Mouse (Mus musculus): Measurements from ENCODE around the gene D730048I06Rik. TPM values are rescaled to one million over a fixed set of nuclear protein-coding genes. Genes with fewer than 3 reads are reported as not detected.
"Not testable (repeated sequence)": the region's sequence is repeated elsewhere in the genome, so short reads cannot be mapped to it uniquely, and the experiment has no call there.

Gene D730048I06Rik
- not detected for total RNA-seq (2021)
- long read RNA-seq, experiment 1 = 0 reads
- long read RNA-seq, experiment 2 = 0 reads

GRCm38 (mm10) chr9:35790001-35790400, at the start of gene D730048I06Rik, which contains the start of gene Gm27235:
Gene D730048I06Rik, minus strand, starts transcription at chr9:35790112.
Gene Gm27235, minus strand, starts transcription at chr9:35790101.
- intact Hi-C loops (cut with DNase I) = no loop called here

GRCm38 (mm10) chr9:35817881-35818280, 28.0 kb upstream of the D730048I06Rik start:
- intact Hi-C loops (cut with DNase I) = not testable (repeated sequence)

More at GRCm38 (mm10) chr9:35790001-35790400, at the start of gene D730048I06Rik, which contains the start of gene Gm27235:
- DNase-seq = no peak

DNA sequence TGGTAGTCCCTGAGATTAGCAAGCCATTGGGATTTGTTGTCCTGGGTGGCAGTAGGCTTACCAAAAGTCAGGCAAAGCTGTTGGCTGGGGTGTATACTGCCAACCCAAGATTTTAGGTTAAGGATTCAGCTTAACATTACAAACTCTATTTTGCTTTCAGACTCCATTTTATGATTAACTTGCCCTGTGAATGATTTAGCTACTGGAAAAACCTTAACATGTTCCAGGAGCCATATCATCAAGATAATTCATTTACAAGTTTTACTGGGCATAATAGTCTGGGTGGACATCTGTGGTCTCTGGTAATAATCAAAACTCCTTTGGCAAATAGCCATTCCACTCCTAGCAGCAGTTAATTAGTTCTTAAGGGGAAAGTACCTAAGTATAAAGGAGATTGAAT, 8.2 kb upstream of the D730048I06Rik start:
- no peak for DNase-seq
- intact Hi-C loops (cut with DNase I) = no loop called here

More at GRCm38 (mm10) chr9:35817881-35818280, 28.0 kb upstream of the D730048I06Rik start:
- not testable (repeated sequence) for DNase-seq

GRCm38 (mm10) chr9:35778009-35778408, 11.9 kb downstream of the D730048I06Rik start, which contains the start of gene Gm17727:
Gene Gm17727, minus strand, starts transcription at chr9:35778109.
- DNase-seq = no peak
- intact Hi-C loops (cut with DNase I) = no loop called here

DNA sequence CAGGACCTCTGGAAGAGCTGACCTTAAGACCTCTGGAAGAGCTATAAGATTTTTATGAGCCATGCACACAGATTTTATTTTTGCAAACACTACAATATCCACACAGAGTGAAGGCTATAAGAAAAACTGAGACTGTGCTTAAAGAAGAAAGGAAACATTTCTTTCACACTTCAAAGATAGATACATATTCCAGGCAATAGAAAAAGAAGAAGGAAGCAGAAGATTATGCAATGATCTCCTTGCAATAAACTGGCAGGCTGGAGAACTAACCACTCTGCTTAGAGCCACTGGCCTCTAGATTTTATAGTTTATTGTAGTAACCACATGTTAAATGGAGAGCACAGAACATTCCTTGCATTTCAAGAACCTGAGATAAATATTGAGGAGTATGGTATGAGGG, 33.1 kb downstream of the D730048I06Rik start:
- intact Hi-C loops (cut with DNase I) = no loop called here
- no peak for DNase-seq

GRCm38 (mm10) chr9:35740749-35741148, 49.2 kb downstream of the D730048I06Rik start, which contains the start of gene Gm17677:
Gene Gm17677, plus strand, starts transcription at chr9:35741049.
- DNase-seq = no peak
- intact Hi-C loops (cut with DNase I) = no loop called here

Other genes with a start within 250 kb of the D730048I06Rik start
- not detected for gene Ddx25, start 231.6 kb downstream of the D730048I06Rik start, total RNA-seq (2021)
- 1 to 10 TPM; 6.8 to 8.5 TPM for gene Pus3, start 231.5 kb downstream of the D730048I06Rik start, total RNA-seq (2021)
- gene Pate2, start 219.8 kb downstream of the D730048I06Rik start, total RNA-seq (2021) = not detected
- under 1 TPM; 0.94 to 0.99 TPM for gene Hyls1, start 219.7 kb downstream of the D730048I06Rik start, total RNA-seq (2021)
- gene Pate4, start 178.2 kb downstream of the D730048I06Rik start, total RNA-seq (2021) = not detected
- not detected for gene Pate3, start 141.9 kb downstream of the D730048I06Rik start, total RNA-seq (2021)
- gene Pate1, start 102.7 kb downstream of the D730048I06Rik start, total RNA-seq (2021) = not detected
- not detected for gene Gm17677, start 49.1 kb downstream of the D730048I06Rik start, total RNA-seq (2021)
- gene Gm17727, start 12.0 kb downstream of the D730048I06Rik start, total RNA-seq (2021) = not detected
- not detected for gene Gm27235, start within 50 bp of the D730048I06Rik start, total RNA-seq (2021)
- gene 9230110F15Rik, start 54.0 kb upstream of the D730048I06Rik start, total RNA-seq (2021) = not detected
- gene 9230113P08Rik, start 118.3 kb upstream of the D730048I06Rik start, total RNA-seq (2021) = not detected

All from gastrocnemius, postnatal 36 days (tissue).